Mouse (Mus musculus): ENCODE results near the gene Foxn2. TPM values are rescaled to one million over a fixed set of nuclear protein-coding genes. Genes with fewer than 3 reads are reported as not detected.
"Not testable (repeated sequence)": the region's sequence is repeated elsewhere in the genome, so short reads cannot be mapped to it uniquely, and the experiment has no call there.

The Foxn2 gene
- total RNA-seq, 2 experiments from 2014 or later = 9.3 to 10.9 TPM

GRCm38 (mm10) chr17:88441432-88442174 lies 1.1 kb downstream of the Foxn2 start:
- DNase-seq = peak; percentile 66

- DNase-seq = no peak
These were observed 2.1 kb downstream of the Foxn2 start for GRCm38 (mm10) chr17:88442661-88443060.

GRCm38 (mm10) chr17:88443186-88443585 lies 2.7 kb downstream of the Foxn2 start:
- no peak for DNase-seq

- no peak for DNase-seq
These were observed 17.6 kb downstream of the Foxn2 start for GRCm38 (mm10) chr17:88458079-88458478.

- DNase-seq = no peak
These were observed 19.0 kb downstream of the Foxn2 start for GRCm38 (mm10) chr17:88459516-88459915.

- no peak for DNase-seq
These were observed 19.7 kb downstream of the Foxn2 start for GRCm38 (mm10) chr17:88459916-88460901.

GRCm38 (mm10) chr17:88462658-88463057 lies 22.1 kb downstream of the Foxn2 start:
- DNase-seq = peak; percentile 43

- DNase-seq = no peak
These were observed 26.1 kb downstream of the Foxn2 start for GRCm38 (mm10) chr17:88466591-88466990.

GRCm38 (mm10) chr17:88467696-88468095 lies 27.2 kb downstream of the Foxn2 start:
- DNase-seq = no peak

- DNase-seq = not testable (repeated sequence)
These were observed 28.3 kb downstream of the Foxn2 start for GRCm38 (mm10) chr17:88468655-88469398.

GRCm38 (mm10) chr17:88473766-88474165 lies 33.3 kb downstream of the Foxn2 start:
- DNase-seq = no peak

- DNase-seq = no peak
These were observed 36.7 kb downstream of the Foxn2 start for GRCm38 (mm10) chr17:88477165-88477564.

- no peak for DNase-seq
These were observed 37.2 kb downstream of the Foxn2 start for GRCm38 (mm10) chr17:88477699-88478098.

- no peak for DNase-seq
These were observed 38.5 kb downstream of the Foxn2 start for GRCm38 (mm10) chr17:88479040-88479439.

- DNase-seq = no peak
These were observed 39.9 kb downstream of the Foxn2 start for GRCm38 (mm10) chr17:88480369-88480768.

- DNase-seq = no peak
These were observed 40.6 kb downstream of the Foxn2 start for GRCm38 (mm10) chr17:88481062-88481461.

- DNase-seq = no peak
These were observed 41.1 kb downstream of the Foxn2 start for GRCm38 (mm10) chr17:88481587-88481986.

- DNase-seq = no peak
These were observed 44.0 kb downstream of the Foxn2 start for GRCm38 (mm10) chr17:88484539-88484938.

GRCm38 (mm10) chr17:88484951-88485350 lies 44.4 kb downstream of the Foxn2 start:
- no peak for DNase-seq

GRCm38 (mm10) chr17:88490546-88490945 lies 50.0 kb downstream of the Foxn2 start:
- no peak for DNase-seq

- no peak for DNase-seq
These were observed 51.0 kb downstream of the Foxn2 start for GRCm38 (mm10) chr17:88491366-88492106.

GRCm38 (mm10) chr17:88492107-88492460 lies 51.6 kb downstream of the Foxn2 start:
- no peak for DNase-seq
